Mouse (Mus musculus) ES-Bruce4 (cell line): ENCODE results near the gene Lrrc28.

ENCODE experiments used
- CTCF ChIP-seq: IDR thresholded peaks from one replicate; pipeline ENCODE4 v1.8.1; 2011; ENCODE audit warnings: low read depth, low read length
- EP300 ChIP-seq: IDR thresholded peaks from 2 replicates; pipeline ENCODE4 v1.6.1; 2011; ENCODE audit warnings: low read depth, low read length; ENCODE audit not compliant: insufficient read depth
- POLR2A ChIP-seq: IDR thresholded peaks from one replicate; pipeline ENCODE4 v1.8.1; 2011; ENCODE audit warnings: low read length; ENCODE audit not compliant: insufficient read depth

- TF ChIP-seq CTCF (no peak), EP300 (no peak), POLR2A (no peak)
Measured at GRCm38 (mm10) chr7:67588743-67589142, 56.3 kb downstream of the Lrrc28 start.
